Mouse (Mus musculus) bone marrow, adult 2 months (tissue): Measurements from ENCODE around the gene Gpr161. TPM values are rescaled to one million over a fixed set of nuclear protein-coding genes. Genes with fewer than 3 reads are reported as not detected.

ENCODE experiments used
- H3K27ac ChIP-seq: fragments of 200-500 bp; 2 replicates; pipeline ENCODE4 v1.5.1; 2012; ENCODE audit warnings: low read depth, mild to moderate bottlenecking, control low read depth, inconsistent platforms, low read length; ENCODE audit not compliant: control insufficient read depth, poor library complexity, insufficient read depth
- H3K4me1 ChIP-seq: fragments of 200-500 bp; 2 replicates; pipeline ENCODE4 v1.6.1; 2011; ENCODE audit warnings: low read length; ENCODE audit not compliant: control insufficient read depth, insufficient read depth
- H3K4me3 ChIP-seq: fragments of 200-500 bp; replicated peaks from 2 replicates; pipeline ENCODE3; 2011; ENCODE audit warnings: mild to moderate bottlenecking, low read depth, low read length, control low read depth; ENCODE audit not compliant: control insufficient read depth
- CTCF ChIP-seq: fragments of 200-500 bp; IDR thresholded peaks from 2 replicates; pipeline ENCODE4 v1.5.1; 2011; ENCODE audit warnings: low read length, control low read depth; ENCODE audit not compliant: control insufficient read depth, insufficient read depth
- POLR2A ChIP-seq: fragments of 200-500 bp; IDR thresholded peaks from 2 replicates; pipeline ENCODE4 v1.6.1; 2011; ENCODE audit warnings: low read depth, mild to moderate bottlenecking, control low read depth, low read length, borderline replicate concordance; ENCODE audit not compliant: control insufficient read depth
- WGBS: fragments of 180-500 bp; shearing (Covaris S2); methylation state at CpG from one replicate; pipeline ENCODE4 v1.1.7; 2018; 5-methylcytosine and 5-hydroxymethylcytosine counted together
- polyA plus RNA-seq: library from polyadenylated mRNA; stranded (reverse); fragments of >200 nt; gene quantifications from 2 replicates; pipeline ENCODE4 v1.2.4, GENCODE M21; 2011; ENCODE audit warnings: low replicate concordance; ENCODE audit not compliant: missing spikeins, insufficient read depth, insufficient read length

The Gpr161 gene
- polyA plus RNA-seq, 1 experiment = 0.65 TPM

DNA sequence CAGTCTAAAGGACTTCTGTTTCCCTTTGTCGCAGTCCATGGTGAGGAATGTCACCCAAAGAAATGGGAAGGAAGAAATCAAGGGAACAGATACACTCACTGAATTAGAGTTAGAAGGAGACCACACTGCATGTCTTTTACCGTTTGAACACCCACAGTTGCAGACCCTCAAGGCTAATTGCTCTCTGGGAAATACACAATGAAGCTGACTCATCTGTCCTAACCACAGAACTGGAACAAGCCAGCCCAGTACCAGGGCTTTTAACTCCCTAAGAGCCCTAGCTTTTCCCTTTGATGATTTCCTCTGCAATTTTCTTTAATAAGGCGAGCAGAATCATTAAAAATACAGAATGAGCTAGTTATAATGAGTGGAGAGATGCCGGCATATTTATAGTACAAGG lies 48.9 kb downstream of the Gpr161 start:
- no peak overlapping the region for H3K27ac ChIP-seq

DNA sequence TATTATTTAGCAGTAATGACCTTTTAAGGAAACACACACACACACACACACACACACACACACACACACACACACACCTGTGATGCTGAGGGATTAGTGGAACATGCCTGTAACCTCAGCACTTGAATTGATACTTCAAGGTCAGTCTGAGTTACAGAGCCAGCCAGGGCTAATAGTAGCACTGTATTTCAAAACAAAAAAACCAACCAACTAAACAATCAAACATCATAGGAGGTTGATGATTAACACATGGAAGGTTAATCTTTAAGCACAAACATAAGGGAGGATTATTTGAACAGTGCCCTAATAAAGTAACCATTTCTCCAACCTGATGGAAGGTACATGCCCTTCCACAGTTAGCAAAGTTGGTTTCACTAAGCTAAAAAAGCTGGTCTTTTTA lies 53.0 kb downstream of the Gpr161 start:
- H3K4me1 ChIP-seq = no peaks in the 10 kb centered on the region
- no peak for TF ChIP-seq POLR2A
- TF ChIP-seq CTCF = no peak
- no peak overlapping the region for H3K27ac ChIP-seq
- H3K4me3 ChIP-seq = no peak overlapping the region

More for the DNA sequence above, 48.9 kb downstream of the Gpr161 start:
- Histone ChIP-seq H3K4me3 (no peak overlapping the region), H3K4me1 (no peaks in the 10 kb centered on the region)
- no peak for TF ChIP-seq POLR2A
- no peak for TF ChIP-seq CTCF
- WGBS = 36% methylated on average over 4 of the region's 4 CpGs

DNA sequence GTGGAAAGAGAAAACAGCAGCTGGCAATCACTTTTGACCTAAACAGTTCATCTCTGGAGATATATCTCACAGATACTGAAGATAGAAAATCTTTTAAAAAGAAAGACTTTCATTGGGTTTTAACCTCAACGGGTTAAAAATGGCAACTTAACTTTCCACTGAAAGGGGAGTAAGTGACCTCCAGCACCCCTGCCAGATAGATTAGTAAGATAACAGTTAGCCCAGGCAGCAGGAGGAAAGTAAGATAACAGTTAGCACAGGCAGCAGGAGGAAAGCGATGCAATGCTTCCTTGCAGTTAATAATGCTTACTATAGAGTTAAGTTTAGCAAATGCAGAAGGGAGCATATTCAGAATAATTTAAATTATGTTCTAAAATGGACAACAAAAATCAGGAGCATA lies 60.8 kb downstream of the Gpr161 start:
- Histone ChIP-seq H3K4me1 (no peaks in the 10 kb centered on the region), H3K4me3 (no peak overlapping the region), H3K27ac (no peak overlapping the region)
- 17% methylated on average over 2 of the region's 2 CpGs for WGBS
- TF ChIP-seq CTCF = no peak
- TF ChIP-seq POLR2A = no peak

DNA sequence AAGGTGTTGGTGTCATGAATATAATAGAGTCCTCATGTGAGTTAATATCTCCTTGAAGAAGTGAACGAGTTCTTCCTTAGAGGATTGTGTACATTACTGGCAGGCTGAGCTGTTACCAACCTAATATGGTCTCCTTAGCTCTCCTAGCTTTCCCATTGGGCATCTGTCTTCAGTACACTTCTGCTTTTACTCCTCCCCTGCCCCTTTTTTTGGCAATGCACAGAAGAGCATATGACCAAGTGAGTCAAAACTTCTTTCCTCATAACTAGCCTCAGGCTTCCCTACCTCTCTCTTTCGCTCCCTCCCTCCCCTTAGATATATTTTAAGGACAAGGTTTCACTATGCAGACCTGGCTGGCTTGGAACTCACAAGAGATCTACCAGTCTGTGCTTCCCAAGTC lies 67.7 kb downstream of the Gpr161 start:
- 71% methylated on average over 2 of the region's 2 CpGs for WGBS
- H3K4me3 ChIP-seq = no peak overlapping the region
- TF ChIP-seq CTCF (no peak), POLR2A (no peak)
- H3K27ac ChIP-seq = no peak overlapping the region
- H3K4me1 ChIP-seq = no peaks in the 10 kb centered on the region

DNA sequence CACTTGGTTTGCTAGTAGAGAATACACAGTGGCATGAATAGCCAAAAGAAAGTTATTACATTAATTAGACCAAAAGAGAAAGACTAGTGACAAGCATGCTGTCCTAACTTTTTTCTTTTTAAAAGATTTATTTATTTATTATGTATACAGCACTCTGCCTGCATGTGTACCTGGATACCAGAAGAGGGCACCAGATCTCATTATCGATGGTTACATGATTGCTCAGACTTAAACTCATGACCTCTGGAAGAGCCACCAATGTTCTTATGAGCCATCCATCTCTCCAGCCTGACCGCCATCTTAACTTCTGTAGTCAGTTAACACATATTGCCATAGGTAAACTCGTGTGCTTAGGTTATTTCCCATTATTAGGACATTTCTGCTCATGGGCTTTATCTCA lies 69.5 kb downstream of the Gpr161 start:
- Histone ChIP-seq H3K4me1 (no peaks in the 10 kb centered on the region), H3K27ac (no peak overlapping the region), H3K4me3 (no peak overlapping the region)
- TF ChIP-seq POLR2A = no peak
- TF ChIP-seq CTCF = no peak
- 93% methylated on average over 3 of the region's 3 CpGs for WGBS

DNA sequence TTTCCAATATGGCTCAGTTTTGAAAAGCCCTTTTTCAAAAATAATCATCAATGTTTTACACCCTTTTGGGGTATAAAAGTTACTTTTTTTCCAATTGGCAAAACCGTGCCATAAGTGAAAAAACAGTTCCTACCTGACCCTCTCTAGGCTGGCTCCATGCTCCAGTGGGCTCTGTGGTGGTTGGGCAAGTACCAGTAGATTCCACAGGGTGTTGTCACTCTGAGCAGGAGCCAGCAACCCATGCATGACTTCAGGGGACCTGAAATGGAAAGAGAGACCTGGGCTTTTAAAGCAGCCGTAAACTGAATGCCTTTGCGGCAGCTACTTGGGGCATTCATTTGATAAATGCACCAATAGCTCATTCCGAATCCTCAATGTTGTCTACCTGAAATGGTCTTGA lies 75.4 kb downstream of the Gpr161 start:
- no peak overlapping the region for H3K27ac ChIP-seq
- TF ChIP-seq POLR2A (no peak), CTCF (no peak)
- no peaks in the 10 kb centered on the region for H3K4me1 ChIP-seq
- 92% methylated on average over 4 of the region's 4 CpGs for WGBS
- no peak overlapping the region for H3K4me3 ChIP-seq

DNA sequence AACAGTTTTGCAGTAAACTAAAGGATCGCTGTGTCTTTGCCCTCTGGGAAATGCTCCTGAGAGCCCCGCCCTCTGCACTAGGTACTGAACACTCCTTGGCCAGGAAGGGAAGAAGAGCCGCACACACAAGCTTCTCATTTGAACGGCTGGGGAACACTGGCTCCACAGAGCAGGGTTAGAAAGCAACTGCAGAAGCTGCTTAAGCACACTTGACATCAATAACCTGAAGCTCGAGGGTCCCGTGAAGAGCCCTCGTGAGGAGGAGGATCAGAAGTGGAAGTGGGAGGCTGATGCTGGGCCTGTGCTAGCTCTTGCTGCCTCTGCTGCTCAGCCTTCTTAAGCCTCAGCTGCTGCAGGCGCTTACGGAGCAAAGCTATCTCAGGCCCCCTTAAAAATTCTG lies 78.2 kb downstream of the Gpr161 start:
- Histone ChIP-seq H3K4me1 (no peaks in the 10 kb centered on the region), H3K27ac (no peak overlapping the region), H3K4me3 (no peak overlapping the region)
- TF ChIP-seq CTCF (no peak), POLR2A (no peak)
- 86% methylated on average over 9 of the region's 9 CpGs for WGBS

Other genes with a start within 250 kb of the Gpr161 start
- not detected in 2 replicates for gene Tbx19, start 135.0 kb upstream of the Gpr161 start, polyA plus RNA-seq
- 6.4 and 14.3 TPM in 2 replicates for gene Sft2d2, start 101.4 kb upstream of the Gpr161 start, polyA plus RNA-seq
- gene Tiprl, start 58.8 kb upstream of the Gpr161 start, polyA plus RNA-seq = 19.4 and 33.0 TPM in 2 replicates
- gene Dcaf6, start 164.7 kb downstream of the Gpr161 start, polyA plus RNA-seq = 39.2 and 45.6 TPM in 2 replicates
- gene Mpc2, start 164.8 kb downstream of the Gpr161 start, polyA plus RNA-seq = 37.1 and 45.4 TPM in 2 replicates
- not detected in 2 replicates for gene Adcy10, start 189.4 kb downstream of the Gpr161 start, polyA plus RNA-seq